Mouse (Mus musculus): ENCODE measurements at regions not wholly inside any gene's neighbourhood (a gene's known extent, or its start where the extent isn't known, plus 50 kb on each side); places are given as distances from the start of the nearest gene placed in this dataset.

DNA sequence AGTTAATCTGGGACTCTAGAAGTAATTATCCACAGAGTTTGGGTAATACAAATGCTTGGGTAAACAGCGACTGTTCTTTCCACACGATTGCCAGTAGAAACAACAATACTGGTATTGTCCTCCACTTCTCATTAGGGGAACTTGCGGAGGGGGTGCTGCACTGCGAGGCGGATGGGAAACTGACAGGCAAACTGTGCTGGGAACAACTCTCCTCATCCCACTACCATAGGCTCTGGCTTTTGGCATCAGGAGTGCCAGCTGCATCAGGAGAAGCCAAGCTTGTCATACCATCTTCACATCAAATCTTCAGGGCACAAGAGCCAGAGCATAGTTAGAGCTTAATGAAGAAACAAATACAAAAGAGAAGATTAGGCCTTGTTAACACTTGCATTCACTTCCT, 349.2 kb upstream of the Tmem161b start:
- DNase-seq, result no peak

GRCm38 (mm10) chr13:83879561-83879960, 342.5 kb upstream of the Tmem161b start:
- no peak for DNase-seq

GRCm38 (mm10) chr13:83880305-83880704, 341.8 kb upstream of the Tmem161b start:
- no peak for DNase-seq

DNA sequence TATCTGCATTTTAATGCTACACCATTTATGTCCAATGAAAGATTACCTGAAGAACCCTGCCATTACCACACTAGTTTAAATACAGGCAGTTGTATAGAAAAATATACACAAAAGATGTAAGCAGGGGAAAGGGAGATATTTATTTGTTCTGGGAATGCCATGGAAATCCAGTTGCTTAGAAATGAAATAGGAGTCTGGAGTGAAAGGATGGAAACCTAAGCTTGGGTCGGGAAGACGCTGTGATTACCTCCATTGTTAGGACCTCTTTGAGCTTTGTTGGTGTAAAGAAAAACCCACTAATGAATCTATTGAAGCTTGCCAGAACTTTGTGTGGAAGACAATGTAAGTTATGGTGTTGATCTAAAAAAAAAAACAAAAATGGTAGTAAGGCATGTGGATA, 341.3 kb upstream of the Tmem161b start:
- DNase-seq, result no peak

DNA sequence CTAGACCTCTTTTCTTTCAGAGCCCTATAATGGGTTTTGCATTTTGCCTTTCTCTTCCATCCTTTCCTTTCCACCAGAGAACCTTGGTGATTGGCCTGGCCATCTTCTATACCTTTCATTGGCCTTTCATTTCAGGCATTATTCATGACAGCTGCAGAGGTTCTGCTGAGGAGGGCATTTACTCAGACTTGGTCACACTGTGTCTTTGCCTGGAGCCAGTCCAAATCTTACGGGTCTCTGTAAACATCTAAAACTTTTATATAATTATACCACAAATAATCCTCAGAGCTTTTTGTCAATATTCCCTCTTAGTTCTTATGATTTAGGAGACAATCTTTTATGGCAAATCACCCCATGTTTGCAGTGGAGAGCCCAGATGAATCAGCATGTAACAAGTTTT, 339.3 kb upstream of the Tmem161b start:
- DNase-seq, result no peak

- DNase-seq, result no peak
These were observed 338.3 kb upstream of the Tmem161b start for GRCm38 (mm10) chr13:83883821-83884220.

DNA sequence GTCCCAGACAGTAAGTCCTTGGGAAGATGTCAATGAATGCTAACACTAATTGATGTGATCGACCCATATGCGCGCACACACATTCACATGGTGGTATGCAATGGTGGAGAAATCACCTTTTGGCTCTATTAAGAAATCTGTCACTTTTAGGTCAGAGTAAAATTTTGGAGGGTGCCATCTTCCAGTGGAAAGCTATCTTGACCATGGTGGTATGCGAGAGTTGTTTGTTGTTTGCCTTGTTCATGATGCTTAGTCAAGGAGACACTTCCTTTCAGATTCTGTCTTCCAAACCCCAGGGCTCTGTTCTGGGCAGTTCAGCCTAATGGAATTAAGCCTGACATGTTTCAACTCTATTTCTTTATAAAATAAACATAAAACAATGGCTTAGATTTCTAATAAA, 337.9 kb upstream of the Tmem161b start:
- DNase-seq, result no peak

DNA sequence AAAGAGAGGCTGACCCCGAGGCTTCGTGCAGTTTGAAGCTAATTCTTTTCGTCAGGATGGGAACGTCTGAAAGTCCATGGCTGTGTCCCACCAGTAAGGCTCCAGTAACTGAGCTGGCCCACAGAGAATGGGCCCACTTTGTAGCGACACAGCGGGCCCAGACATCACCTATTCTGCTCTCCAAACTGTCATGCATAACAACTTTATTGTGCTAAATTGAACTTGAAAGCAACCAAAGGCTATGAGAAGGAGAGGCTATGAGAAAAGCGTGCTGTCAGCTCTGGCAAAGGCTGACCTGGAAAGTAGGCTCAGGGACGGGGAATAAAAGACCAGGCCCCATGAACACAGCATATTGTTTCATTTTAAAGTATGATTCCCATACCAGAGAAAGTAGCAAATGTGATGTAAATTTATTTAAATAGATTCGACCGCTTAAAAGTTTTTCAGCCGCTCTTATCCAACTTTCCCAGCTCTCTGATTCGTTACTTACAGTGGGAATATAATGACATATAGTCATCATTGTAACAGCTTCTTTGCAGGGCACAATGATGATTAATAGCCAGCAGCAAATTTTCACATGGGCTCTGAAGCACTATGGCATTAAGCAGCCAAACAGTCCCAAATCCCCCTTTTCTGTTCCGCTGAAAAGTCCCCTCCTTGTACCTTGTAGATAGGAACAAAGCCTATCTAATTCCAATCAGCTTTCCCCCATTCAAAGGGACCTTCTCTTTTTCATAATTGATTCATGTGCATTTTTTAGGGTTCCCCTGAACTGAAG, 337.1 kb upstream of the Tmem161b start:
- DNase-seq, result no peak

GRCm38 (mm10) chr13:83885729-83886128, 336.4 kb upstream of the Tmem161b start:
- DNase-seq, result no peak

DNA sequence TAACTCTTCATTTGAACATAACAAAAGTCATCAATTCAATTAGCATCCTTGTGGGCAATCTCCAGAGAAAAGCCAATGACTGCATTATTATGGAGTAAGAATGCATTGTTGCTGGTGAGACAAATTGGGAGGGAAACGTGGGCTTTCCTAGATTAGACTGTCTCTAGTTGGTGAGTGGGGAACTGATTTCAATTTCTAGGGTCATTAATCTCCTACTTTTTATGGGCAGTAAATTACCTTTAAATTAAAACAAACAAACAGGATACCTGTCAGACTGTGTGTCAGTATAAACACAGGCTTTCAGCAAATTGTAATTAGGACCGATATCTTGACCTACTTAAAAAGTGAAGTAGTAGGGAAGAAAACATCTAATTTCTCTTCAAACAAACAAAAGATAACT, 307.4 kb upstream of the Tmem161b start:
- no peak for DNase-seq

DNA sequence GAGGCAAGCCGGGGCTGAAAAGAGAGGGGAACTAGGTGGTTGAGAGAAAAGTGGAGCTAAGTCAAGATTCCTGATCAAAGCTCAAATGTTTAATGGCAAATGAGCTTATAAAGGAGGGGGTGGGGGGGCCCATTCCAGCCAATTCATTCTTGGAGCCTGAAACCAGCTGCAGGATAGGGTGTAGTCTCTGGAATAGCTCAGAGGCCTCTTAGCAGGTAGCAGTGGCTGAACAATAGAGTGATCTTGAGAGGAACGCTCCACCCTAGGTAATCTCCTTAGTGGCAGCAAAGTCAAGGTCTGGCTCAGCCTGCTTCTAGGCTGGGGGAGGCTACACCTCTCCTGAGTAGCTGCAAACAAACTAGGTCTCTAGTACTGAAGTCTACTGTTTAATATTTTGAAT, 289.3 kb upstream of the Tmem161b start:
- DNase-seq, result no peak

GRCm38 (mm10) chr13:83946495-83946894, 275.6 kb upstream of the Tmem161b start:
- DNase-seq, result no peak

- no peak for DNase-seq
These were observed 270.9 kb upstream of the Tmem161b start for GRCm38 (mm10) chr13:83951163-83951562.

DNA sequence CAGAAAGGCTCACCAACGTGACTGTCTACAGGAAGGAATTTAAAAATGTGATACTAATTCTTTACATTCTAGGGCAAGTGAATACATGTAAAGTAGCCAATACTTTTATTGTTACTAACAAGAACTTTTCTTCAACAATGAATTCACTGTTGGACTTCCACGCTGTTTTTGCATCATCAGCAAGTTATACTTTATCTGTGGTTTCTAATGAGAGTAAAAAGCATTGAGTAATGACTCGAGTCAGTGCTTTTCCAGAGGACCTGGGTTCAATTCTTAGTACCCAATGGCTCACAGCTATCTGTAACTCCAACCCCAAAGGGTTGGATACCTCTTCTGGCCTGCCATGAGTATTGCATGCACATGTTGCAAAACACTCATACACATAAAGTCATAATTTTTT, 270.3 kb upstream of the Tmem161b start:
- DNase-seq, result no peak

GRCm38 (mm10) chr13:83952353-83952752, 269.7 kb upstream of the Tmem161b start:
- no peak for DNase-seq

- no peak for DNase-seq
These were observed 269.2 kb upstream of the Tmem161b start for GRCm38 (mm10) chr13:83952862-83953261.

GRCm38 (mm10) chr13:83955701-83956100, 266.4 kb upstream of the Tmem161b start:
- no peak for DNase-seq

DNA sequence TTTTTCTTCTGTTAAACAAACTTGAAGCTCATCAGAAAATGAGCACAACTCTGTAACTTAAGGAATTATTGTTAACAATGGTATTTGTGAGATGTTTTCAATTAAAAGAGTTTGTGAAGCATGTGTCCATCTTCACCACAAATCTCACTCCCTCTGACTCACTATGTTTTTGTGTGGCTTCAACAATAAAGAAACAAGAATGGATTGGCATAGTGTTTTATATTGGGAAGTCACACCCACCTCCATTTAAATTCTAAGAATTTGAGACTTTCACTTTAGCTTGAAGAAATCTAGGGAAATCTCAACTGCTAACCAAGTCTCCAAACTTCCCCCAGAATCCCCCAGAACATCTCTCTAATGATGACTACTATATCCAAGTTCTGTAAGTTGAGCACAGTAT, 243.6 kb upstream of the Tmem161b start:
- no peak for DNase-seq

GRCm38 (mm10) chr13:83979535-83979934, 242.6 kb upstream of the Tmem161b start:
- no peak for DNase-seq

- DNase-seq, result no peak
These were observed 237.3 kb upstream of the Tmem161b start for GRCm38 (mm10) chr13:83984651-83985331.

DNA sequence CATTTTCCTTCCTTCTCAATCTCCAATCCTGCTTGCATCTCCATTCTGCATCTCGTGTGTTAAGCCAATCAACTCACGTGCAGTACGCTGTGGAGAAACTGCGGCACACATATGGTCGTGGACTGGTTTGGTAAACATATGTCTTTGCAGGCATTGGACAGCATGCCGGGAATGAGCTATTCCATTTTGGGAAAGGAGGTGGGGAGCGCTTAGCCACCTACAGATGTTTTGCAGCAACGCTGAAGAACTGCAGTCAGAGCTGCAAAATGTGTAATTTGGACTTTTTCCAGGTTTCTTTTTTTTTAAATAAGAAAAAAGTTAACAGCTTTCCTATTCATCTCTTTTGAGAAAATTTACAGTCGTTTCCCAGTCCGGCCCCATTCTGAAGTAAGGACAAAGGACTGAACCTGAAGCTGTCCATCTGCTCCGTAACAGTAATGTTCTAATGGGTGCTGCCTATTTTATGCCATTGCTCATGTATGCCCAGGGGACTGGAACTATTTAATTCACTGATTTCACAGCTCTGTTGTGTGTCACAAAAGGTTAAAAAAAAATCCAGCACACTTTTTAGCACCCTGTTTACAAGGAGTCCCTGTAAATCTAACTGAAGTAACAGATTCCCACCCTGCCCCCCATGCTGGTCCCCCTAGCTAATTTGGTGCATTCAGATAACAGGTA, 234.2 kb upstream of the Tmem161b start:
- DNase-seq, result no peak

GRCm38 (mm10) chr13:83988517-83988916, 233.6 kb upstream of the Tmem161b start:
- no peak for DNase-seq

- DNase-seq, result no peak
These were observed 224.3 kb upstream of the Tmem161b start for GRCm38 (mm10) chr13:83997599-83998369.
